Mouse (Mus musculus) WW6 (cell line): ENCODE results near the gene Clip2.
"Not testable (repeated sequence)": the region's sequence is repeated elsewhere in the genome, so short reads cannot be mapped to it uniquely, and the experiment has no call there.

Experiments
- DNase-seq: peaks from one replicate; pipeline ENCODE4 v3.0.0-alpha.2; 2013; ENCODE audit warnings: low read depth, low spot score

Gene Clip2

DNA sequence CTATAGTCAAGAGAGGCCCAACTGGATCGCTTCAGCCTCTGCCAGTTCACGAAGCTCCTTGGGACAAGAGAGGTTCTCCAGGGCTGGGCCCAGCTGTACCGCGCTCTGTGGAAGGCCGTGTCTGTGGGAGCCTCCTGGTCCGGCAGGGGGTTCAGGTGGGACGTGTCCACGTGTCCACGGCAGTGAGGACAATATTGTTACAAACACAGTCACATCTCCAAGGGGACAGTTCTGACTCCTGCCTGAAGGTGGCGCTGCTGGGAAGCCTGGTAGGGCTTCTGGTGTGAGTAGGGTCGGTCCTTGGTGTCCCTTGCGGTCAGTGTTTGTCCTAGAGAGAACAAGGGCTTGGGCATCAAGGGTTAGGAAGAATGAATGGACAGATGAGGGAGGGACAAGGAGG lies 61.8 kb downstream of the Clip2 start:
- no peak for DNase-seq

DNA sequence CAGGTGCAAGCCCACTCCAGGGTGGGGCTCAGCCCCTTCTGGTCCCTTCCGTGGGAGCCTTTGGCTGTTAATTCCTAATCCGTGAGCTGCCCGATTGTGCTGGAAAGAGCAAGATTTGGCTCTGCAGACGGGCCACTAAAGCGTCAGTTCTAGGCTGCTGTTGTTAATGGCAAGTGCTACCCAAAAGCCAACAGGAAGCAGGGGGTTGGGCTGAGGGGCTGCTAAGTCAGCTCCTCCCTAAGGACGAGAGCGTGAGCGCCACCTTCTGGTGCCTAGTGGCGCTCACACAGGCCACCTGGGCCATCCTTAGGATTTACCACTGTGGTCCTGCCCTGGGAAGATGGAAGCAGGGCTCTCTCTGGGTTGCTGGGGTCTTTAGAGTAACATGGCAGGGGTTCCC lies 62.7 kb downstream of the Clip2 start:
- DNase-seq = peak; percentile 87

DNA sequence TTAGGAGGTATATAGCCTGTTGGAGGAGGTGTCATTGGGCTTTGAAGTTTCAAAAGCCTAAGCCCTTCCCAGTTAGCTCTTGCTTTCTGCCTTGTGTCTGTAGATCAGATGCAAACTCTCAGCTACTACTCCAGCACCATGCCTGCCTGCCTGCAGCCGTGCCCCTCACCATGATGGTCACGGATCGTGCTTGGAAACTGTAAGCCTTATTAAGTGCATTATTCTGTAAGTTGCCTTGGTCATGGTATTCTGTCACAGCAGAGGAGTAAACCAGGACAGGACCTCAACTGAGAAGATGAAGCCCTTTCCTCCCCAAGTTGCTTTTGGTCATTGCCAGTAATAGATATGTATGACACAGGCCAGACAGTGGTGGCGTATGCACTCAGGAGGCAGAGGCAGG lies 63.6 kb downstream of the Clip2 start:
- no peak for DNase-seq

DNA sequence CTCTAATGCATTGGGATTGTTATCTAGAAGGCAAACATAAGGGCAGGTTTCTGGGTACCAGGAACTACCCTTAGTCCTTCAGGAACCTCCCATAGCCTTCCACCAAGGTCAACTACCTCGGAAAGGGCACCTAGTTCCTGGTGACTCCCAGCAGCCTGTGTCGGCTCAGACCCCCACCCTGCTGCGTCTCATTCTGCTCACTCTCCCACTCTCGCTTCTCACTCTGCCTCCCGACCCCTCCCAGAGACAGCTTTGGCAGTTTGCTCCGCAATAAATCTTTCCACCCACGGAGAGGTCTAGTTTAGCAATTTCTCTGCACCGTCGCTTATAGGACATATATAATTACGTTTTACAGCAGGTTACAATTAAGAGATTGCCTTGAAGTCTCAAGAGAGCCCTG lies 64.2 kb downstream of the Clip2 start:
- DNase-seq = no peak

DNA sequence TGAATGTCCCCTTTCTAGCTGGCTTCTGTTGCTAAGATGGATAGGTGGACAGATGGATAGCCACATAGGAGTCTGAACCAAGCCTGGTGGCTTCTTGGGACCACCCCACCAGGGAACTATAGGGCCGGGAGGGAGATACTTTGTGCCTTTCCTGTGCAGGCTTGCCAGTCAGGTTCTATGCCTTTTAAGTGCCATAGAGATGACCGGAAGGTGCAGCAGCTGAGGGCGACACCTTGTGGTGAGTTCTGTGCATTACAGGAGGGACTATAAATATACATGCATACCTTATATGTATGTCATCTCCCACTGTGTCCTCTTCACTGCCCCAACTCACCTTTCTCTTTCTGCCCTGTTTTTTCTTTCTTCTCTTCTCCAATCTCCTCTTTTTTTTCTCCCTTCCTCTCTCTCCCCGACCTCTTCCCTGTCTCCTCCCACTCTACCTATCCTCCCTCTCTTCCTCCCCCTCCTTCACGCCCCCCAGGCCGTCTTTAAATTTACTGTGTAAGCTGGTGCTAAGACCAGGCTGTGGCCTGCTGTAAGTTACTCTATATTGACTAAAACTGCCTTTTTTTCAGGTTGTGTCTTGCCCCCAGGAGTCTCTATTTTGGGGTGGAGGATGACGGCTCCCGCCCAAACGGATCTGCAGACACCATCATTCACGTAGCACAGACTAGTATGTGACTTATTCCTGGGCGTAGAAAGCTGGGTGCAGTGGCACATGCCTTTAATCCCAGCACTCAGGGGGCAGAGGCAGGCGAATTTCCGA lies 66.2 kb downstream of the Clip2 start:
- peak; percentile 65 for DNase-seq

DNA sequence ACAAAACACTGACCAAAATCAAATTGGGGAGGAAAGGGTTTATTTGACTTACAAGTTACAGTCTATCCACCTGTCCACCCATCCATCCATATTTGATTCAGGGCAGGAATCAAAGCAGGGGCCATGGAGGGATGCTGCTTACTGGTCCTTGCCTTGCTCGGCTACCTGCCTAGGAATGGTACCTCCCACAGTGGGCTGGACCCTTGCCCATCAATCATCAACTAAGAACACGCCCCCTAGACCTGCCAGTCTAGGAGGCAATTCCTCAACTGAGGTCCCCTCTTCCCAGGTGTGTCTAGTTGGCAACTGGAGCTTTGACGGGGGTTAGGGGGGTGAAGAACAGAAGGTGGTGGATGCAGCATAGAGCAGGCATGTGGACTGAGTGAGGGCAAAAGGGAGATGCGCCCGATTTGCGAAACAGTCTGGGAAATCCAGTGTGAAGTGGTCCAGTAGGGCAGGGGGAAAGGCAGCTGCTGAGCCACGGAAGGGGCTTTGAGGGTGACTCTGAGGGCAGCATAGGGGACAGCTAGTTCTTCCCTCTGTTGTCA lies 67.0 kb downstream of the Clip2 start:
- no peak for DNase-seq

DNA sequence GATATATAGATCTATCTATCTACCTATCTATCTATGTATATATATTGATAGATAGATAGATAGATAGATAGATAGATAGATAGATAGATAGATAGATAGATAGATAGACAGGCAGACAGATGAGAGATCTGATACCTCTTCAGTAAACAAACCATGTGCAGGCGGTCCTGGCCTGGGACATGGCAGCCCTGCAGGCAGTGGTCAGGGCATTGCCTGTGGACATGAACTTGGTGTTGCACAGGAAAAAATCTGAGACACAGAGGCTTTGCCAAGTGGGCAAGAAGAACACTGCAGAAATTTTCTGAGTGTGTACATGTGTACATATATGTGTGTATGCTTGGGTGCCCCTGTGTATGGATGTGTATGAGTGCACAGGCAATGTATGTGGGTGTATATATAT lies 68.9 kb downstream of the Clip2 start:
- DNase-seq = no peak

DNA sequence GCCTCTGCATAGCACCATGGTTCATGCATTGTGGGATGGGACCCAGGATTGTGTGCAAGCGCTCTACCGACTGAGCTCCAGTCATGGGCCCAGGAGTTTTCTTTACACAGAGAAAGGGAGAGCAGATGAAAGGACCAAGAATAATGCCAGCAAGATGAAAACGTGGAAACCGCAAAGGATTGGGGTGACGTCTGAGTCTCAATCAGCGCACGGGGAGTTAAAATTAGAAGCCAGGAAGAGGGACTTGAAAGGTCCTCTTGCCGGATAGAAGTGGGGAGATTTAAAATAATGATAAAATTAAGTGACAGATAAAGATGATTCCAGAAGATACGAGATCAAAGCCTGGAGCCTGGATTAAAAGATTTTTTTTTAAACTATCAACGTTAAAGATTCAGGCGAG lies 69.9 kb downstream of the Clip2 start:
- DNase-seq = no peak

DNA sequence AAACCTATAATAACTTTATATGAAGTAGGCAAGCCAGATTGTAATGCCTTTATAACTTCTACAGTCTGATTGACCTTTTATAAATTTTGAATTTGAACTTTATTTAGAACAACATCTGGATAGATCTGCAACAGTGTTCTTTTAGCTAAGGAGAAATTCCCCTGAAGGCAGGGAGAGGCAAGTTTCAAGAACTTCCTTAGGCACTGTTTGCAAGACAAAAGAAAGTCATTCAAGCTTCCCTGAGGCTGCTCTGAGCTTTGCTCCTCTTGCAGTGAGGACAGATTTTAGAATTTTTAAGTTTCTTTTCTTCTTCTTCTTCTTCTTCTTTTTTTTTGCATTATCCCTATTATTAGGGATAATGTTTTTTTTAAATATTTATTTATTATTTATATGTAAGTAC lies 73.3 kb downstream of the Clip2 start:
- not testable (repeated sequence) for DNase-seq

DNA sequence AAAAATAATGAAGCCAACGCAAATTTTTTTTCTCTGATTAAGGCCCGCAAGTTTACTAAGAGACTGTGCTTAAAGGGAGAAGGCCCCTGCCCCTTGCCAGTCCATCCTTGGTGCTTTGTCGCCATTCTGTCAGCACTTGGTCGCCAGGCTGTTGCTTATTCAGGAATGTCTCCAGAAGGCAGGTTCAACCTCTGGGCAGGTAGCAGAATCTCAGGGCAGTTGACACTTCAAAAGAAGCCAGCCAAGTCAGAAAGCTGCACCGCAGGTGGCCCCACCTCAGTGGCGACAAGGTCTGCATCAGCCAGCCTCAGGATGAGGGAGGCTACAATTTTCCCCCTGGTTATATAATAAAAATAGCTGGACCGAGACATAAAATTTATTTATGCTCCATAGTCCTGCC lies 76.5 kb downstream of the Clip2 start:
- DNase-seq = not testable (repeated sequence)

DNA sequence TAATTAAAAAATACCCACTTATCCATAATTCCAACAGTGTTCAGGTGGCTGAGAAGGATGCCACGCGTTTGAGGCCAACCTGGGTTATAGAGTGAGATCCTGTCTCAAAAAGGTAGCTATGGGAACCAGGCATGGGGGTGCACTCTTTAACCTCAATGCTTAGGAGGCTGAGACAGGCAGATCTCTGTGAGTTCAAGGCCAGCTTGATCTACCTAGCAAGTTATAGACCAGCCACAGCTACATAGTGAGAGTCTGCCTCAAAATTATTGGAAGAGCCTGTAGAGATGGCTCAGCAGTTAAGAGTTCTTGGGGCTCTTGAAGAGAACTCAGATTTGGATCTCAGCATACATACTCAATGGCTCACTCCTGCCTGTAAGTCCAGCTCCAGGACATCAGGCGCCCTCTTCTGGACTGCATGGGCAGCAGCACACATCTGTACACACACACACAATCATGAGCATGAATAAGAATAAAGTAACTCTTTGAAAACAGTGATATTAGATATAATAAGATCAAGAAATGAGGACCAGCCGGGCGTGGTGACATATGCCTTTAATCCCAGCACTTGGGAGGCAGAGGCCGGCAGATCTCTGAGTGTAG lies 77.1 kb downstream of the Clip2 start:
- DNase-seq = no peak

DNA sequence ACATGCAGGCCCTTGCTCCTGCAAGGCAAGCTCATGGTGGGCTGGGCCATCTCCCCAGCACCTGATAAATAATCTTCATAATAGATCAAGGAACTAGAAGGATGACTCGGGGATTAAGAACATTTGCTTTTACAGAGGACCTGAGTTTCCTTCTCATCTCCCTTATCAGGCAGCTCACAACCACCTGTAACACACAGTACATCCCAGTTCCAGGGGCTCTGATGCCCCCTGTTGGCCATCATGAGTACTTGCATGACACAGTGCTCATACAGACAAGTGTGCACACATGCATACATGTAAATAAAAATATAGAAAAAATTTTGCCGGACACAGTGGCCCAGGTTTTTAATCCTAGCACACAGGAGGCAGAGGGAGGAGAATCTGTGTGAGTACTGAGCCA lies 78.3 kb downstream of the Clip2 start:
- DNase-seq = no peak

DNA sequence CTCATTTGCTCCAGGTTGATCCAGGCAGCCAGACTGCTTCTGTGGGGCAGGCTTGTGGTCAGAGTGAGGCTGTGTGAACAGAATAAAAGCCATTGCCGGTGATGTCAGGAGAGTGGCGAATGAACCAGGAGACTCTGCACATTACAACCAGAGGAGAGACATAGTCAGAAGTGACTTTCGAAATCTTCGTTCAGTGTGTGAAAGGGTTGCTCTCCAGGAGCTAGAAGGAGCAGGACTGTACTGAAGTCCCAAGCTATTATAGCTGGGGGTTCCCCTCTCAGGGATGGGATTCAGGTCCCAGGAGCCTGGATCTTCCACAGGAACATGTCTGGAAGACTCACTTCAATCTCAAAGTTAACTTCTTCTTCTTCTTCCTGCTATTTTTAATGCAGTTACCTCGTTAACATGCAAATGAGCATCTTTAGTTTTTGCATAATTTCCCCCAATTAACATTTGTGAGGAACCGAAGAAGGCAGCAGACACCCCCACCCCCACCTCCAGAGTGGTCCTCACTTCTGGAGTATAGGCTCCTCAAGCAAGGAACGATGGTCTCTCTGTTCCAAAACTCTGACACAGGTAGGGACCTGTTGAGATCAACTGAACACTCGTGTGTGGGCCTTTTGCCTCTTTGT lies 81.6 kb downstream of the Clip2 start:
- no peak for DNase-seq

DNA sequence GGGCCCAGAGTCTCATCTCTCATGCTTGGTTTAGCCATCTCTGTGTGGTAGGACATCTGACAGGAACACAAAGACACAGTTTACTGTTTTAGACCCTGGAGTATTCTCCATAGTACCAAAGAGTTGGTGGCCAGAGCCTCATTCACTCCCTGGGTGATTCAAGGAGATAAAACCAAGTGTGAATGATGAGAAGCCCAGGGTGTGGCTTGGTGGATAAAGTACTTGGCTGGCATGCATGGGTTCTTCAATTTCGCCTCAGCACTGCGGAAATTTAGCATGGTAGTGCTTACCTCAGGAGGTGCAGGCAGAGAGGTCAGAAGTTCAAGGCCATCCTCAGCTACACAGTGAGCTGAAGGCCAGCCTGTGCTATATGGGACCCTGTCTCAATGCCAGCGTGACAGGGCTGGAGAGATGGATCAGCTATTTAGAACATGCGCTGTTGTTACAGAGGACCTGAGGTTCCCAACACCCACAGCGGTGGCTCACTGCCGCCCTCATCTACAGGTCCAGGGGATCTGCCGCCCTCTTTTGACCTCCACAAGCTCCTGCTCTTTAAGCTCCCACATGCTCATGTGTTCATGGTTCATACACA lies 82.6 kb downstream of the Clip2 start:
- no peak for DNase-seq

DNA sequence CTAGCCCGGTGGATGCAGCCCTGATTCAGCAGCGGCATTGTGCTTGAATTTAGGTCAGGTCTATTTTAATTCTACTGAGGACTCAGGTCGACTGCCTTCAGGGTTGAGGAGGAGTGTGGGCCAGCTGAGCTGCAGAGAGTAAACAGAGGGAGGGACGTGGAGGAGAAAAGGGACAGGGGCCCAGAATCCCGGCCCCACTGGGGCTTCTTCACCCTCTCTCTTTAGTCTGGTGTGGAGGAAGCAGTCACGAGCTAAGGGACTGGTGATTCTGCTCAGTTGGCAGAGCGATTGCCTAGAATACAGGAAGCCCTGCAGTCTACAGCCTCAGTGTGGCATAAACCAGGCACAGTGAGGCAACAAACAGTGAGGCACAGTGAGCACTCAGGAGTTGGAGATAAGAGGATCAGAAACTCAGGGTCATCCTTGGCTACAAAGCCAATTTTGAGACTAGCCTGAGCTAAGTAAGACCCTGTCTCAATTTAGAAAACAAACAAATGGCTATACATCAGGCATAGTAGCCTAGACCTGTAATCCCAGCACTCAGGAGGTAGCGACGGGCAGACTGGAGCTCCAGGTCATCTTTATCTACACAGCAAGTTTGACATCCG lies 84.0 kb downstream of the Clip2 start:
- DNase-seq = no peak

DNA sequence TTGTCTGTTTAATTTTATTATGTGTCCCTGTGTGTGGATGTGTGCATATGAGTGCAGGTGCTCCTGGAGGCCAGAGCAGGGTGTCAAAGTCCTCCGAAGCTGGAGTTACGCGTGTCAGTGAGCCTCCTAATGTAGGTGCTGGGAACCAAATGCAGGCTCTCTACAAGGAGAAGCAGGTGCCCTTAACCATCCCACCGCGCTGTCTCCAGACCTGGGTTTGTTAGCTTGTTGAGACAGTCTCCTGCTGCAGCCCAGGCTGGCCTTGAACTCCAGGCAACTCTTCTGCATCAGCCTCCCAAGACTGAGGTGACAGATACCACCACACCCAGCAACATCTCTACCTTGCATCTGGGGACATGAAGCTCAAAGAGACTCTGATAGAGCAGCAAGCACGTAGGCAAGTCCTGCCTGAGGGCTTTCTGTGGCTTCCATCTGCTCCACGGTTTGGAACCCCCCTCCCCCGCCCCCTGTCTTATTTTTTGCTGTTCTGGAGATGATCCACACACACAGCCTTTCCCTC lies 85.1 kb downstream of the Clip2 start:
- no peak for DNase-seq

DNA sequence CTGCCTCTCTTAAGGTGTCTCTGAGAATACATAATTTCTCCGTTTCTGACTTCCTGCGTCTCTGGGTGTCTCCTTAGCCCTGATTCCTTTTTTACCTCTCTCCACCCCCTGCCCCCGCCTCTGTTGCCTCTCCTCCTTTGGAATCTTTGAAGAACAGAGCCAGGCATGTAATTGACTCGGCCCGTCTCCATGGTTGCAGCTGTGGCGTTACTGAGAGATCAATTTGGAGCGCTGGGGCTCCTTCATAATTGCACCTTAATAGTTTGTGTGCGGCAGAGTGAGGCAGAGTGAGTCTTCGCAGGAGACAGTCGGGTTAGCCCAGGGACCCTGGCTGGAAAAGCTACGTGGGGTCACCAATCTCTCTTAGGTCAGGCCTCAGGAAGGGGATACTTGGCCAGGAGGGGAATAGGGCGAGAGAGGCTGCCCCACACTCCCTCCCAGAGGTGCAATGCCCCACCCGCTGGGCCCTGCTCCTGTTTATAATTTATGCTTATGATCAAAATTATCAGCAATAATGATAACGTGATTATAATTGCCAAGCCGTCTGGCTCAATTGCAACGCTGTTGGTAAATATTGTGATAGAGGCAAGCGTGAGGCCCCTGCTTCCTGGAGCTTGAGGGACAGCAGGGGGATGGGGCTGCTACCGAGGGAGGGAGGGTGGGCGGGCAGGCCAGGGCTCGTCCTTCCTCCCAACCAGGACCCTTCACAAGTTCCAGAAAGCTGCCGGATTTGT lies 85.8 kb downstream of the Clip2 start:
- no peak for DNase-seq

DNA sequence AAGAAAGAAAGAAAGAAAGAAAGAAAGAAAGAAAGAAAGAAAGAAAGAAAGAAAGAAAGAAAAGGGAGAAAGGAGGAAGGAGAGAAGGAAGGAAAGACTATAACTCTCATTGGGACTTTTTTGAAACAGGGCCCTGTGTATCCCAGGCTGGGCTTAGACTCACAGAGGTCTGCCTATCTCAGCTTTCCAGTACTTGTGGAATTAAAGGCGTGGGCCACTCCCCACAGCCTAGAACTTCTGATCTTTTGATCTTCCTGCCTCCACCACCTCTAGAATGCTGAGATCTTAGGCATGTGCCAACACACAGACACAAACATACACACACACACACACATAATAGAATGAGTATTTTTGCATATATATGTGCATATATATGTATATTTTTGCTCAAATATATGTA lies 87.0 kb downstream of the Clip2 start:
- no peak for DNase-seq

DNA sequence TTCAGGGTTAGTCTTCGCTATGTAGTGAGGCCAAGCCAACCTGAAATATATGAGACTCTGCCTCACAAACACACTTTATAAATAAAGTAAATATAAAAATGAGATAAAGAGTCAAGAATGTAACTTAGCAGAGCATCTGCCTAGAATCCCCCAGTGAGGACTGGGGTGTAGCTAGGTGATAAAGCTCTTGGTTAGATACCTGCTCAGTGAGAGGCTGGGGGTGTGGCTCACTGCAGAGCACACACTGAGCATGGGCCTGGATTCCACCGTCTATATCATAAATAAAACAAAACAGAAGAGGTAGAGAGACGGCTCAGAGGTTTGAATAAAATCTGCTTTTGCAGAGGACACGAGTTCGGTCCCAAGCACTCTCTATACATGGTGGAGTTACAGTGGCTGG lies 88.0 kb downstream of the Clip2 start:
- DNase-seq = no peak

DNA sequence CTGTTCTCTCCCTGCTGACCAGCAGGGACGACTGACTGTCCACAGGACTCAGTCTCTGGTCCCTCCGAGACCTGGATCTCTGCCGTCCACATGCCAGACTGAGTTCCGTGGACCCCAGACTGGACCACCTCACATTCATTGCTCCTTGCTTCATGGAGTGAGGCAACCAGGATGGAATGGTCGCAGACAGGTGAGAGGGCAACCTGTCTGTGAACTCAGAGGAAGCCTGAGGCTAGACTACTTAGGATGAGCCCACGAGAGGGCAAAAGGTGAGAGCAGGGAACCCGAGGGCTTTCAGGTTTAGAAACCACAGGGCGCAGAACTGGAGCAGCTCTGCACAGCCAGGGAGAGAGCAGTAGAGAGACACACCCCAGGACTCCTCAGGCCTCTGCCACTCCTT lies 89.5 kb downstream of the Clip2 start:
- no peak for DNase-seq

DNA sequence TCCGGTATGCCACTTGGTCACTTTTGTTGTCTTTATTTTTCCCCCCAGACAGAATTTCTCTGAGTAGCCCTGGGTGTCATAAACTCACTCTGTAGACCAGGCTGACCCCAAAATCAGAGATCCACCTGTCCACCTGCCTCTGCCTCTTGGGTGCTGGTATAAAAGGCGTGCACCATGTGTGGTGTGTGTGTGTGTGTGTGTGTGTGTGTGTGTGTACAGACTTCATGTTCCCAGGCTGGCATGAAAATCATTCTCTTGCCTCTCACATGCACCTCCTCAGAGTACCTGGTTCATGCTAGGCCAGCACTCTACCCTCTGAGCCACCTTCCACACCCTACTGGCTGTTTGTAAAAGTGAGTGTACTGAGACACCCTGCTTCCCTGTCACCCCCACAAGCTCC lies 89.9 kb downstream of the Clip2 start:
- DNase-seq = no peak
